In genomic region chr11:68853611-68854401, GRCm38 (mm10) we compare ENCODE assay signal across 8 mouse cellular contexts. TPM values are rescaled to one million over a fixed set of nuclear protein-coding genes. Genes with fewer than 3 reads are reported as not detected.
DNase-seq lines count a peak whose midpoint lies in the region; ATAC-seq lines count a peak whose summit lies in the region.

No protein-coding gene starts in this region.

- H3K4me3 ChIP-seq in embryonic facial prominence, embryonic 15.5 days (replicated peaks): peak overlapping the region; percentile 99
- peak overlapping the region; percentile 70 for H3K4me3 ChIP-seq in limb, embryonic 10.5 days
- H3K4me3 ChIP-seq in midbrain, embryonic 10.5 days: peak overlapping the region; percentile 81

- DNase-seq in CD4-positive helper T cell, adult 2 months (ENCODE audit: low read depth, low spot score): peak; percentile 55
- peak; percentile 44 for DNase-seq in T-cell, adult 2 months (ENCODE audit: low spot score)
- peak; percentile 65 for DNase-seq in heart, postnatal 25 days (ENCODE audit: low spot score)
- DNase-seq in limb, embryonic 10.5 days (ENCODE audit: low spot score): peak; percentile 23
- no peak for DNase-seq in midbrain, embryonic 10.5 days (ENCODE audit: low spot score)
- DNase-seq in left cerebral cortex, postnatal 4 days: no peak
- no peak for DNase-seq in layer of hippocampus, postnatal 14 days (ENCODE audit: low spot score in 2 of 2)

- H3K36me3 ChIP-seq in embryonic facial prominence, embryonic 15.5 days: no peaks in the 10 kb centered on the region
- H3K36me3 ChIP-seq in limb, embryonic 10.5 days: no peaks in the 10 kb centered on the region
- H3K36me3 ChIP-seq in midbrain, embryonic 10.5 days: no peaks in the 10 kb centered on the region

- intact Hi-C loops in heart, postnatal 25 days (cut with DNase I): no loop called here
- intact Hi-C loops in left cerebral cortex, postnatal 4 days (cut with DNase I): no loop called here

- peak overlapping the region; percentile 100 for H3K27ac ChIP-seq in embryonic facial prominence, embryonic 15.5 days (replicated peaks)
- H3K27ac ChIP-seq in limb, embryonic 10.5 days: peak overlapping the region; percentile 86
- peak overlapping the region; percentile 90 for H3K27ac ChIP-seq in midbrain, embryonic 10.5 days (replicated peaks)

- WGBS in embryonic facial prominence, embryonic 15.5 days: 43% methylated on average over 14 of the region's 14 CpGs
- WGBS in limb, embryonic 10.5 days: 47% methylated on average over 14 of the region's 14 CpGs
- WGBS in midbrain, embryonic 10.5 days: 51% methylated on average over 14 of the region's 14 CpGs

- peaks cover 19% of the 10 kb centered on the region for H3K4me1 ChIP-seq in embryonic facial prominence, embryonic 15.5 days
- H3K4me1 ChIP-seq in limb, embryonic 10.5 days: peaks cover 24% of the 10 kb centered on the region
- peaks cover 42% of the 10 kb centered on the region for H3K4me1 ChIP-seq in midbrain, embryonic 10.5 days

- no peak for ATAC-seq in embryonic facial prominence, embryonic 15.5 days (ENCODE audit: insufficient number of reproducible peaks, low FRiP score, low TSS enrichment, low read depth)

- H3K9ac ChIP-seq in embryonic facial prominence, embryonic 15.5 days: peak overlapping the region; percentile 39

- H3K9me3 ChIP-seq in embryonic facial prominence, embryonic 15.5 days (replicated peaks): no peaks in the 10 kb centered on the region
- no peaks in the 10 kb centered on the region for H3K9me3 ChIP-seq in limb, embryonic 10.5 days (replicated peaks)
- no peaks in the 10 kb centered on the region for H3K9me3 ChIP-seq in midbrain, embryonic 10.5 days (replicated peaks)

- H3K27me3 ChIP-seq in embryonic facial prominence, embryonic 15.5 days: no peaks in the 10 kb centered on the region
- H3K27me3 ChIP-seq in limb, embryonic 10.5 days (ENCODE audit: low read depth, poor library complexity, severe bottlenecking): no peaks in the 10 kb centered on the region
- H3K27me3 ChIP-seq in midbrain, embryonic 10.5 days (ENCODE audit: low read depth, poor library complexity, severe bottlenecking): no peaks in the 10 kb centered on the region

- peak overlapping the region; percentile 57 for H3K4me2 ChIP-seq in embryonic facial prominence, embryonic 15.5 days (replicated peaks)

RNA-seq across cellular contexts. Expression of gene Ndel1, which starts 17.9 kb away (rescaled TPM):
- polyA plus RNA-seq in embryonic facial prominence, embryonic 15.5 days (2015; fragmentation: Nextera tagmentation; extraction: Ambion mirVana): 110 and 117 TPM in 2 replicates
- 10 to 100 TPM; 56.0 to 60.9 TPM for total RNA-seq in heart, postnatal 25 days (2021)
- polyA plus RNA-seq in limb, embryonic 10.5 days (2016; fragmentation: Nextera tagmentation; extraction: Ambion mirVana): 52.6 and 61.8 TPM in 2 replicates
- 55.2 and 60.3 TPM in 2 replicates for polyA plus RNA-seq in midbrain, embryonic 10.5 days (2016; fragmentation: Nextera tagmentation; extraction: Ambion mirVana)
- total RNA-seq in left cerebral cortex, postnatal 4 days (2021): 10 to 100 TPM; 75.9 to 81.6 TPM
- total RNA-seq in layer of hippocampus, postnatal 14 days (2021): 10 to 100 TPM; 85.1 to 93.1 TPM

RNA-seq across cellular contexts. Expression of gene Rnf222, which starts 34.5 kb away (rescaled TPM):
- 3.4 and 3.5 TPM in 2 replicates for polyA plus RNA-seq in embryonic facial prominence, embryonic 15.5 days (2015; fragmentation: Nextera tagmentation; extraction: Ambion mirVana)
- total RNA-seq in heart, postnatal 25 days (2021): under 1 TPM in 1 of 2 experiments, not detected in 1; 0.08 TPM
- polyA plus RNA-seq in limb, embryonic 10.5 days (2016; fragmentation: Nextera tagmentation; extraction: Ambion mirVana): 0.04 and 0.09 TPM in 2 replicates
- 0.04 and 0.05 TPM in 2 replicates for polyA plus RNA-seq in midbrain, embryonic 10.5 days (2016; fragmentation: Nextera tagmentation; extraction: Ambion mirVana)
- not detected for total RNA-seq in left cerebral cortex, postnatal 4 days (2021)
- total RNA-seq in layer of hippocampus, postnatal 14 days (2021): not detected

RNA-seq across cellular contexts. Expression of gene Rpl26, which starts 47.6 kb away (rescaled TPM):
- polyA plus RNA-seq in embryonic facial prominence, embryonic 15.5 days (2015; fragmentation: Nextera tagmentation; extraction: Ambion mirVana): 985 and 994 TPM in 2 replicates
- total RNA-seq in heart, postnatal 25 days (2021): 100 to 1,000 TPM; 612 to 679 TPM
- 1,058 and 1,266 TPM in 2 replicates for polyA plus RNA-seq in limb, embryonic 10.5 days (2016; fragmentation: Nextera tagmentation; extraction: Ambion mirVana)
- 856 and 1,017 TPM in 2 replicates for polyA plus RNA-seq in midbrain, embryonic 10.5 days (2016; fragmentation: Nextera tagmentation; extraction: Ambion mirVana)
- total RNA-seq in left cerebral cortex, postnatal 4 days (2021): 100 to 1,000 TPM; 866 to 875 TPM
- total RNA-seq in layer of hippocampus, postnatal 14 days (2021): 100 to 1,000 TPM; 611 to 652 TPM

Comparison
In these comparisons a context has a peak if more than half of its experiments do, and no peak if none do; other contexts are left out.
1. DNase-seq: peak in CD4-positive helper T cell, adult 2 months (single experiment), T-cell, adult 2 months (single experiment), heart, postnatal 25 days (single experiment) and limb, embryonic 10.5 days (single experiment); none in midbrain, embryonic 10.5 days (single experiment), left cerebral cortex, postnatal 4 days (single experiment) and layer of hippocampus, postnatal 14 days (0 of 2).
2. Peak in every context shown above with its lines, with median percentiles within 50 percentile points of each other: H3K27ac ChIP-seq and H3K4me3 ChIP-seq.